Mouse (Mus musculus): ENCODE data around the gene Ankrd54. TPM values are rescaled to one million over a fixed set of nuclear protein-coding genes. Genes with fewer than 3 reads are reported as not detected.
"Not testable (repeated sequence)": the region's sequence is repeated elsewhere in the genome, so short reads cannot be mapped to it uniquely, and the experiment has no call there.

Gene Ankrd54
- total and polyA plus RNA-seq, 2 experiments: 5.1 to 27.1 TPM

DNA sequence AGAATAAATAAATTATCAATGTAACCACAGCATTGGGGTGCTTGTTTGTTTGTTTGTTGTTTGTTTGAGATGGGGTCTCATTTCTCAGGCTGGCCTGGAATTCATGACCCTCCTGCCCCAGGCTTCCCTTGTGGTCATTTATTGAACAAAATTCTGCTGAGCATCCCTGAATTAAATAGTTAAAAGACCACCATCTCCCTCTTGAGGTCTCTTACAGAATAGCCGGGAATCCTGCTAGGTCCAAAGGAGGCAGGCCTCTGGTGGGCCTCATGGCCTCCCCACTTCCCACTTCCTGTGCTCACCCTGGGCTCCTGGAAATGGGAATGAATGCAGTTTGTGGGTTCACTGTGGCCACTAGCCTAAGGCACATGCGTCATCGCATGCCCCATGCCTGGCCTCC lies 43.8 kb downstream of the Ankrd54 start:
- TF ChIP-seq POLR2A (IDR thresholded peaks at IDR 0.05; ENCODE audit: extremely low read depth, insufficient read depth, low read length): no peak
- no peak for TF ChIP-seq CTCF (IDR thresholded peaks at IDR 0.05; ENCODE audit: low read depth, low read length)

DNA sequence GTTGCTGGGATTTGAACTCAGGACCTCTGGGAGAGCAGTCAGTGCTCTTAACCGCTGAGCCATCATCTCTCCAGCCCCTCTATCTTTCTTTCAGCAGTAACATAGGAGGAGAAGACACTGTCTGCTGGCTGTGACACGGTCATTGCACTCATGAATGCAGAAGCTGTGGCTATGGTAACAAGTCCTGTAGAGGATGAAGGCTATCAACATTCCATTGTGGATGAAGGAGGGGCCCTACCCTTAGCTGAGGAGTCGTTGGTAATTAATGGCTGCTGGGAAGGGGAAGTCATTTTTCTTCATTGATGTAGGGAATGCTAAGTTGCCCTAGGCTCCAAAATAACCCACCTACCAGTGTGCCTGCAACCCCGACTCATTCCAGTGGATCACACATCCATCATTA lies 44.5 kb downstream of the Ankrd54 start:
- no peaks in the 10 kb centered on the region for H3K36me3 ChIP-seq (ENCODE audit: control insufficient read depth, insufficient read depth, low read length)
- H3K9ac ChIP-seq (ENCODE audit: low read depth, low read length): no peak overlapping the region
- no peak for DNase-seq (ENCODE audit: extremely low read depth, low read depth, low spot score)
- TF ChIP-seq CTCF (IDR thresholded peaks at IDR 0.05; ENCODE audit: low read depth, low read length): no peak
- TF ChIP-seq POLR2A (IDR thresholded peaks at IDR 0.05; ENCODE audit: extremely low read depth, insufficient read depth, low read length): no peak
- H3K4me1 ChIP-seq (ENCODE audit: control insufficient read depth, insufficient read depth, low read length): peaks cover 8% of the 10 kb centered on the region
- no peak overlapping the region for H3K27ac ChIP-seq (replicated peaks; ENCODE audit: insufficient read depth, low read depth, low read length)
- H3K4me3 ChIP-seq (ENCODE audit: insufficient read depth, low read depth, low read length): no peak overlapping the region
- no peaks in the 10 kb centered on the region; the same call in 1 of the 2 replicates for H3K79me2 ChIP-seq (ENCODE audit: control insufficient read depth, insufficient read depth, low read length)
- no peaks in the 10 kb centered on the region for H3K27me3 ChIP-seq (ENCODE audit: control insufficient read depth, insufficient read depth, low read length)
- 73% methylated on average over 4 of the region's 4 CpGs for whole genome bisulfite sequencing

More for the DNA sequence above, 43.8 kb downstream of the Ankrd54 start:
- no peaks in the 10 kb centered on the region for H3K36me3 ChIP-seq (ENCODE audit: control insufficient read depth, insufficient read depth, low read length)
- peaks cover 10% of the 10 kb centered on the region for H3K4me1 ChIP-seq (ENCODE audit: control insufficient read depth, insufficient read depth, low read length)
- WGBS: 83% methylated on average over 3 of the region's 3 CpGs
- H3K27me3 ChIP-seq (ENCODE audit: control insufficient read depth, insufficient read depth, low read length): no peaks in the 10 kb centered on the region
- DNase-seq (ENCODE audit: extremely low read depth, low read depth, low spot score): no peak
- H3K4me3 ChIP-seq (ENCODE audit: insufficient read depth, low read depth, low read length): no peak overlapping the region
- H3K79me2 ChIP-seq (ENCODE audit: control insufficient read depth, insufficient read depth, low read length): no peaks in the 10 kb centered on the region; the same call in 1 of the 2 replicates
- no peak overlapping the region for H3K9ac ChIP-seq (ENCODE audit: low read depth, low read length)
- H3K27ac ChIP-seq (replicated peaks; ENCODE audit: insufficient read depth, low read depth, low read length): no peak overlapping the region

DNA sequence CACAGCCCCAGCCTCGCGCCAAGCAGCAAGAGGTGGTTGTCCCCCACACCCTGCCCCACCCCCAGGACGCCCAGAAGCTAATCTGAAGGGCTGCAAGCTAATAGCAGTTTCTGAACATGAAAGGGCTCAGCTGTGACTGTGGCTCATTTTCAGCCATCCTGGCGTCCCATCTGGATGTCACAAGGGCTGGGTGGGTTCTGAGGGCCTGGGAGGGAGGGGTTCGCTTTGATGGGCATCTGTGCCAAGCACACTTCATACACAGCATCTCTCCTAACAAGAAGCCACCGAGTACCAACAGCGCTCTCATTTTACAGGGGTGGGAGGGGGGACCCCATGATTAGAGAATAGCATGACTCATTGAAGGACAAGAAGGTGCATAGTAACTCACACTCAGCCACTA lies 49.3 kb downstream of the Ankrd54 start:
- Histone ChIP-seq H3K27ac (replicated peaks; ENCODE audit: insufficient read depth, low read depth, low read length) (no peak overlapping the region), H3K36me3 (ENCODE audit: control insufficient read depth, insufficient read depth, low read length) (no peaks in the 10 kb centered on the region), H3K4me3 (ENCODE audit: insufficient read depth, low read depth, low read length) (no peak overlapping the region), H3K9ac (ENCODE audit: low read depth, low read length) (no peak overlapping the region), H3K27me3 (ENCODE audit: control insufficient read depth, insufficient read depth, low read length) (no peaks in the 10 kb centered on the region), H3K4me1 (ENCODE audit: control insufficient read depth, insufficient read depth, low read length) (no peaks in the 10 kb centered on the region), H3K79me2 (ENCODE audit: control insufficient read depth, insufficient read depth, low read length) (no peaks in the 10 kb centered on the region)
- TF ChIP-seq POLR2A (IDR thresholded peaks at IDR 0.05; ENCODE audit: extremely low read depth, insufficient read depth, low read length) (no peak), CTCF (IDR thresholded peaks at IDR 0.05; ENCODE audit: low read depth, low read length) (no peak)
- DNase-seq (ENCODE audit: extremely low read depth, low read depth, low spot score): no peak
- WGBS: 79% methylated on average over 7 of the region's 7 CpGs

- no peak for DNase-seq (ENCODE audit: extremely low read depth, low read depth, low spot score)
- Histone ChIP-seq H3K27me3 (ENCODE audit: control insufficient read depth, insufficient read depth, low read length) (no peaks in the 10 kb centered on the region), H3K9ac (ENCODE audit: low read depth, low read length) (no peak overlapping the region), H3K27ac (replicated peaks; ENCODE audit: insufficient read depth, low read depth, low read length) (no peak overlapping the region), H3K4me3 (ENCODE audit: insufficient read depth, low read depth, low read length) (no peak overlapping the region), H3K79me2 (ENCODE audit: control insufficient read depth, insufficient read depth, low read length) (no peaks in the 10 kb centered on the region), H3K36me3 (ENCODE audit: control insufficient read depth, insufficient read depth, low read length) (peaks cover under 1% of the 10 kb centered on the region; the same call in 1 of the 2 replicates), H3K4me1 (ENCODE audit: control insufficient read depth, insufficient read depth, low read length) (no peaks in the 10 kb centered on the region)
- 80% methylated on average over 10 of the region's 10 CpGs for WGBS
- TF ChIP-seq CTCF (IDR thresholded peaks at IDR 0.05; ENCODE audit: low read depth, low read length): no peak
- TF ChIP-seq POLR2A (IDR thresholded peaks at IDR 0.05; ENCODE audit: extremely low read depth, insufficient read depth, low read length): no peak
Observed at GRCm38 (mm10) chr15:79011550-79011949, 51.1 kb downstream of the Ankrd54 start.

- TF ChIP-seq POLR2A (IDR thresholded peaks at IDR 0.05; ENCODE audit: extremely low read depth, insufficient read depth, low read length): no peak
- TF ChIP-seq CTCF (IDR thresholded peaks at IDR 0.05; ENCODE audit: low read depth, low read length): no peak
- no peaks in the 10 kb centered on the region for H3K27me3 ChIP-seq (ENCODE audit: control insufficient read depth, insufficient read depth, low read length)
- no peak for DNase-seq (ENCODE audit: extremely low read depth, low read depth, low spot score)
- 85% methylated on average over 5 of the region's 5 CpGs for WGBS
- peaks cover 4% of the 10 kb centered on the region; the same call in 1 of the 2 replicates for H3K36me3 ChIP-seq (ENCODE audit: control insufficient read depth, insufficient read depth, low read length)
- H3K27ac ChIP-seq (replicated peaks; ENCODE audit: insufficient read depth, low read depth, low read length): no peak overlapping the region
- no peaks in the 10 kb centered on the region for H3K79me2 ChIP-seq (ENCODE audit: control insufficient read depth, insufficient read depth, low read length)
- H3K4me3 ChIP-seq (ENCODE audit: insufficient read depth, low read depth, low read length): no peak overlapping the region
- H3K9ac ChIP-seq (ENCODE audit: low read depth, low read length): no peak overlapping the region
- no peaks in the 10 kb centered on the region for H3K4me1 ChIP-seq (ENCODE audit: control insufficient read depth, insufficient read depth, low read length)
Observed at GRCm38 (mm10) chr15:79009734-79010133, 53.0 kb downstream of the Ankrd54 start.

GRCm38 (mm10) chr15:79007836-79008235 lies 54.9 kb downstream of the Ankrd54 start:
- peak; percentile 30; the same call in 1 of the 2 replicates for TF ChIP-seq CTCF (IDR thresholded peaks at IDR 0.05; ENCODE audit: low read depth, low read length)
- peak; percentile 24 for DNase-seq (ENCODE audit: extremely low read depth, low read depth, low spot score)
- not testable (repeated sequence) for H3K27me3 ChIP-seq (ENCODE audit: control insufficient read depth, insufficient read depth, low read length); H3K4me1 ChIP-seq (ENCODE audit: control insufficient read depth, insufficient read depth, low read length); H3K79me2 ChIP-seq (ENCODE audit: control insufficient read depth, insufficient read depth, low read length); H3K9ac ChIP-seq (ENCODE audit: low read depth, low read length); H3K4me3 ChIP-seq (ENCODE audit: insufficient read depth, low read depth, low read length); H3K27ac ChIP-seq (replicated peaks; ENCODE audit: insufficient read depth, low read depth, low read length); H3K36me3 ChIP-seq (ENCODE audit: control insufficient read depth, insufficient read depth, low read length)
- WGBS: 85% methylated on average over 6 of the region's 6 CpGs
